Mouse (Mus musculus): ENCODE results near the gene Zdhhc14. TPM values are rescaled to one million over a fixed set of nuclear protein-coding genes. Genes with fewer than 3 reads are reported as not detected.

Gene Zdhhc14
- polyA plus RNA-seq, 2 experiments = 2.6 to 5.8 TPM

- peaks cover 0 to 4% of the 10 kb centered on the region in 2 experiments; a peak in 1 of 4 replicates for H3K4me1 ChIP-seq (replicated peaks; ENCODE audit: control insufficient read depth in 2 of 2, insufficient read depth in 2 of 2, low read length in 1 of 2)
- TF ChIP-seq CTCF (IDR thresholded peaks at IDR 0.05; ENCODE audit: low read depth) (no peak), EP300 (IDR thresholded peaks at IDR 0.05; ENCODE audit: low read depth) (no peak)
- H3K9me3 ChIP-seq (ENCODE audit: control insufficient read depth, low read length) = no peaks in the 10 kb centered on the region
- no peak overlapping the region for H3K9ac ChIP-seq (replicated peaks)
- no peaks in the 10 kb centered on the region for H3K27me3 ChIP-seq (ENCODE audit: control insufficient read depth, insufficient read depth, low read length)
- H3K36me3 ChIP-seq (replicated peaks; ENCODE audit: control insufficient read depth, insufficient read depth, low read depth) = no peaks in the 10 kb centered on the region
- ATAC-seq (ENCODE audit: insufficient read depth) (no peak), DNase-seq (ENCODE audit: low read depth in 3 of 3, low spot score in 3 of 3) (no peak)
- no peak overlapping the region for H3K4me2 ChIP-seq (ENCODE audit: low read depth)
- no peak overlapping the region for H3K4me3 ChIP-seq (ENCODE audit: insufficient read depth in 1 of 2, low read depth in 2 of 2, low read length in 2 of 2)
- no peak overlapping the region for H3K27ac ChIP-seq
- 51% methylated on average over 1 of the region's 1 CpGs for WGBS (ENCODE audit: insufficient replicate concordance)
Measured at GRCm38 (mm10) chr17:5679315-5679714, 187.0 kb downstream of the Zdhhc14 start.

GRCm38 (mm10) chr17:5685324-5685723 lies 193.0 kb downstream of the Zdhhc14 start:
- 83% methylated on average over 7 of the region's 7 CpGs for WGBS (ENCODE audit: insufficient replicate concordance)
- no peak overlapping the region for H3K9ac ChIP-seq (replicated peaks)
- TF ChIP-seq EP300 (IDR thresholded peaks at IDR 0.05; ENCODE audit: low read depth) (no peak), CTCF (IDR thresholded peaks at IDR 0.05; ENCODE audit: low read depth) (no peak)
- H3K4me1 ChIP-seq (replicated peaks; ENCODE audit: control insufficient read depth in 2 of 2, insufficient read depth in 2 of 2, low read length in 1 of 2) = no peaks in the 10 kb centered on the region
- no peak overlapping the region for H3K27ac ChIP-seq
- no peak for ATAC-seq (ENCODE audit: insufficient read depth)
- no peaks in the 10 kb centered on the region for H3K27me3 ChIP-seq (ENCODE audit: control insufficient read depth, insufficient read depth, low read length)
- no peak for DNase-seq (ENCODE audit: low read depth in 3 of 3, low spot score in 3 of 3)
- H3K9me3 ChIP-seq (ENCODE audit: control insufficient read depth, low read length) = no peaks in the 10 kb centered on the region
- H3K4me2 ChIP-seq (ENCODE audit: low read depth) = no peak overlapping the region
- H3K36me3 ChIP-seq (replicated peaks; ENCODE audit: control insufficient read depth, insufficient read depth, low read depth) = no peaks in the 10 kb centered on the region; the same call in 1 of the 2 replicates
- H3K4me3 ChIP-seq (ENCODE audit: insufficient read depth in 1 of 2, low read depth in 2 of 2, low read length in 2 of 2) = no peak overlapping the region

- TF ChIP-seq EP300 (IDR thresholded peaks at IDR 0.05; ENCODE audit: low read depth) = no peak
- TF ChIP-seq CTCF (IDR thresholded peaks at IDR 0.05; ENCODE audit: low read depth) = no peak
- no peaks in the 10 kb centered on the region for H3K9me3 ChIP-seq (ENCODE audit: control insufficient read depth, low read length)
- H3K4me2 ChIP-seq (ENCODE audit: low read depth) = no peak overlapping the region
- DNase-seq (ENCODE audit: low read depth in 3 of 3, low spot score in 3 of 3) = no peak
- H3K4me1 ChIP-seq (replicated peaks; ENCODE audit: control insufficient read depth in 2 of 2, insufficient read depth in 2 of 2, low read length in 1 of 2) = no peaks in the 10 kb centered on the region
- no peak for ATAC-seq (ENCODE audit: insufficient read depth)
- H3K9ac ChIP-seq (replicated peaks) = no peak overlapping the region
- WGBS (ENCODE audit: insufficient replicate concordance) = 60% methylated on average over 4 of the region's 4 CpGs
- no peak overlapping the region for H3K27ac ChIP-seq
- H3K4me3 ChIP-seq (ENCODE audit: insufficient read depth in 1 of 2, low read depth in 2 of 2, low read length in 2 of 2) = no peak overlapping the region
- H3K36me3 ChIP-seq (replicated peaks; ENCODE audit: control insufficient read depth, insufficient read depth, low read depth) = no peaks in the 10 kb centered on the region; the same call in 1 of the 2 replicates
- no peaks in the 10 kb centered on the region for H3K27me3 ChIP-seq (ENCODE audit: control insufficient read depth, insufficient read depth, low read length)
Measured at GRCm38 (mm10) chr17:5687810-5688209, 195.5 kb downstream of the Zdhhc14 start.

- Histone ChIP-seq H3K4me1 (replicated peaks; ENCODE audit: control insufficient read depth in 2 of 2, insufficient read depth in 2 of 2, low read length in 1 of 2) (no peaks in the 10 kb centered on the region), H3K4me2 (ENCODE audit: low read depth) (no peak overlapping the region), H3K9me3 (ENCODE audit: control insufficient read depth, low read length) (no peaks in the 10 kb centered on the region), H3K27me3 (ENCODE audit: control insufficient read depth, insufficient read depth, low read length) (no peaks in the 10 kb centered on the region), H3K9ac (replicated peaks) (no peak overlapping the region), H3K4me3 (ENCODE audit: insufficient read depth in 1 of 2, low read depth in 2 of 2, low read length in 2 of 2) (no peak overlapping the region), H3K27ac (no peak overlapping the region), H3K36me3 (replicated peaks; ENCODE audit: control insufficient read depth, insufficient read depth, low read depth) (no peaks in the 10 kb centered on the region; the same call in 1 of the 2 replicates)
- no peak for DNase-seq (ENCODE audit: low read depth in 3 of 3, low spot score in 3 of 3)
- no peak for ATAC-seq (ENCODE audit: insufficient read depth)
- no peak for TF ChIP-seq CTCF (IDR thresholded peaks at IDR 0.05; ENCODE audit: low read depth)
- no peak for TF ChIP-seq EP300 (IDR thresholded peaks at IDR 0.05; ENCODE audit: low read depth)
- WGBS (ENCODE audit: insufficient replicate concordance) = 70% methylated on average over 2 of the region's 2 CpGs
Measured at GRCm38 (mm10) chr17:5688222-5688621, 195.9 kb downstream of the Zdhhc14 start.

- Histone ChIP-seq H3K27me3 (ENCODE audit: control insufficient read depth, insufficient read depth, low read length) (no peaks in the 10 kb centered on the region), H3K9me3 (ENCODE audit: control insufficient read depth, low read length) (no peaks in the 10 kb centered on the region), H3K27ac (no peak overlapping the region), H3K4me2 (ENCODE audit: low read depth) (no peak overlapping the region), H3K4me3 (ENCODE audit: insufficient read depth in 1 of 2, low read depth in 2 of 2, low read length in 2 of 2) (no peak overlapping the region), H3K4me1 (replicated peaks; ENCODE audit: control insufficient read depth in 2 of 2, insufficient read depth in 2 of 2, low read length in 1 of 2) (no peaks in the 10 kb centered on the region), H3K36me3 (replicated peaks; ENCODE audit: control insufficient read depth, insufficient read depth, low read depth) (no peaks in the 10 kb centered on the region; the same call in 1 of the 2 replicates), H3K9ac (replicated peaks) (no peak overlapping the region)
- ATAC-seq (ENCODE audit: insufficient read depth) = no peak
- no peak for DNase-seq (ENCODE audit: low read depth in 3 of 3, low spot score in 3 of 3)
- no peak for TF ChIP-seq EP300 (IDR thresholded peaks at IDR 0.05; ENCODE audit: low read depth)
- no peak for TF ChIP-seq CTCF (IDR thresholded peaks at IDR 0.05; ENCODE audit: low read depth)
Measured at GRCm38 (mm10) chr17:5688669-5689068, 196.3 kb downstream of the Zdhhc14 start.
